15 mouse cellular contexts compared by ENCODE assay signal in genomic region chr15:29399881-29400280, GRCm38 (mm10).
"Had no signal": no experiment of that assay in that cellular context is flagged by ENCODE, and none has a peak within 500 bp of the region (broad histone marks: within the 10 kb centered on the region; RNA-seq: fewer than 3 reads in every experiment).

No protein-coding gene starts in this region.

- H3K4me1 ChIP-seq: neural tube, embryonic 15.5 days; stomach, embryonic 15.5 days had no signal

- DNase-seq: retina, postnatal 1 day; right cerebral cortex, adult 18-20 months; right cerebral cortex, postnatal 14 days; right cerebral cortex, postnatal 25 days; right cerebral cortex, postnatal 4 days; spleen, adult 18-20 months; thymus, adult 18-20 months; thymus, adult 2 months; thymus, postnatal 14 days; thymus, postnatal 25 days; thymus, postnatal 36 days; thymus, postnatal 4 days had no signal

- H3K4me2 ChIP-seq: neural tube, embryonic 15.5 days; stomach, embryonic 15.5 days had no signal

- H3K4me3 ChIP-seq: neural tube, embryonic 15.5 days; stomach, embryonic 15.5 days had no signal

- H3K9ac ChIP-seq: neural tube, embryonic 15.5 days; stomach, embryonic 15.5 days had no signal

- H3K9me3 ChIP-seq: neural tube, embryonic 15.5 days; stomach, embryonic 15.5 days had no signal

- H3K36me3 ChIP-seq: neural tube, embryonic 15.5 days; stomach, embryonic 15.5 days had no signal

- H3K27ac ChIP-seq: neural tube, embryonic 15.5 days; stomach, embryonic 15.5 days; stomach, postnatal 0 days had no signal

- H3K27me3 ChIP-seq: neural tube, embryonic 15.5 days; stomach, embryonic 15.5 days had no signal
